Mouse (Mus musculus) CD4-positive, CD25-positive, alpha-beta regulatory T cell (primary cell): ENCODE results near the gene Krtap4-9. TPM values are rescaled to one million over a fixed set of nuclear protein-coding genes. Genes with fewer than 3 reads are reported as not detected.

Experiments used
- polyA plus RNA-seq: library from polyadenylated mRNA; unstranded; fragments of 100-300 nt; shearing (Covaris generic); gene quantifications from one replicate; pipeline ENCODE4 v1.2.1, GENCODE M21; 2017

Krtap4-9 gene
- not detected for polyA plus RNA-seq

GRCm38 (mm10) chr11:99784900-99785299 is at the start of gene Krtap4-9:
Gene Krtap4-9, plus strand, starts transcription at chr11:99785200.

GRCm38 (mm10) chr11:99772813-99773212 is 12.2 kb upstream of the Krtap4-9 start, which contains the start of gene Gm11595:
Gene Gm11595, minus strand, starts transcription at chr11:99772913.

GRCm38 (mm10) chr11:99780604-99781003 is 4.4 kb upstream of the Krtap4-9 start, which contains the start of gene Krtap4-8:
Gene Krtap4-8, minus strand, starts transcription at chr11:99780704.

GRCm38 (mm10) chr11:99793367-99793766 is 8.4 kb downstream of the Krtap4-9 start, which contains the start of gene Gm11596:
Gene Gm11596, minus strand, starts transcription at chr11:99793467.

GRCm38 (mm10) chr11:99798832-99799231 is 13.8 kb downstream of the Krtap4-9 start, which contains the start of gene Gm11569:
Gene Gm11569, minus strand, starts transcription at chr11:99798932.

GRCm38 (mm10) chr11:99804346-99804745 is 19.3 kb downstream of the Krtap4-9 start, which contains the start of gene Gm11554:
Gene Gm11554, minus strand, starts transcription at chr11:99804446.

GRCm38 (mm10) chr11:99809792-99810191 is 24.8 kb downstream of the Krtap4-9 start, which contains the start of gene Krtap4-13:
Gene Krtap4-13, minus strand, starts transcription at chr11:99809892.

GRCm38 (mm10) chr11:99815566-99815965 is 30.6 kb downstream of the Krtap4-9 start, which contains the start of gene Gm11564:
Gene Gm11564, minus strand, starts transcription at chr11:99815666.

Other genes with a start within 250 kb of the Krtap4-9 start
- not detected for gene Krt40, start 242.0 kb upstream of the Krtap4-9 start, polyA plus RNA-seq
- not detected for gene Krtap3-3, start 234.3 kb upstream of the Krtap4-9 start, polyA plus RNA-seq
- not detected for gene Krtap3-2, start 228.3 kb upstream of the Krtap4-9 start, polyA plus RNA-seq
- gene Gm11939, start 225.7 kb upstream of the Krtap4-9 start, polyA plus RNA-seq, result not detected
- gene Krtap3-1, start 218.6 kb upstream of the Krtap4-9 start, polyA plus RNA-seq, result not detected
- gene Krtap1-5, start 204.2 kb upstream of the Krtap4-9 start, polyA plus RNA-seq, result not detected
- not detected for gene Krtap1-4, start 201.5 kb upstream of the Krtap4-9 start, polyA plus RNA-seq
- not detected for gene Krtap1-3, start 193.9 kb upstream of the Krtap4-9 start, polyA plus RNA-seq
- not detected for gene Krtap9-3, start 187.1 kb upstream of the Krtap4-9 start, polyA plus RNA-seq
- gene Gm11938, start 181.9 kb upstream of the Krtap4-9 start, polyA plus RNA-seq, result not detected
- not detected for gene Gm11937, start 175.0 kb upstream of the Krtap4-9 start, polyA plus RNA-seq
- not detected for gene Krtap2-4, start 170.4 kb upstream of the Krtap4-9 start, polyA plus RNA-seq
- gene Gm11562, start 164.8 kb upstream of the Krtap4-9 start, polyA plus RNA-seq, result not detected
- not detected for gene Krtap4-1, start 157.0 kb upstream of the Krtap4-9 start, polyA plus RNA-seq
- not detected for gene Krtap4-2, start 150.1 kb upstream of the Krtap4-9 start, polyA plus RNA-seq
- gene Krtap4-7, start 141.1 kb upstream of the Krtap4-9 start, polyA plus RNA-seq, result not detected
- gene Gm11555, start 135.0 kb upstream of the Krtap4-9 start, polyA plus RNA-seq, result not detected
- gene Gm11563, start 126.2 kb upstream of the Krtap4-9 start, polyA plus RNA-seq, result not detected
- gene Krtap4-6, start 119.2 kb upstream of the Krtap4-9 start, polyA plus RNA-seq, result not detected
- not detected for gene Gm14190, start 94.5 kb upstream of the Krtap4-9 start, polyA plus RNA-seq
- gene Gm14180, start 50.9 kb upstream of the Krtap4-9 start, polyA plus RNA-seq, result not detected
- gene Gm11595, start 12.3 kb upstream of the Krtap4-9 start, polyA plus RNA-seq, result not detected
- not detected for gene Krtap4-8, start 4.5 kb upstream of the Krtap4-9 start, polyA plus RNA-seq
- gene Gm11596, start 8.3 kb downstream of the Krtap4-9 start, polyA plus RNA-seq, result not detected
- gene Gm11569, start 13.7 kb downstream of the Krtap4-9 start, polyA plus RNA-seq, result not detected
- gene Gm11554, start 19.2 kb downstream of the Krtap4-9 start, polyA plus RNA-seq, result not detected
- not detected for gene Krtap4-13, start 24.7 kb downstream of the Krtap4-9 start, polyA plus RNA-seq
- not detected for gene Gm11564, start 30.5 kb downstream of the Krtap4-9 start, polyA plus RNA-seq
- not detected for gene 2300003K06Rik, start 52.9 kb downstream of the Krtap4-9 start, polyA plus RNA-seq
- not detected for gene Krtap4-16, start 66.4 kb downstream of the Krtap4-9 start, polyA plus RNA-seq
- not detected for gene Gm11568, start 72.7 kb downstream of the Krtap4-9 start, polyA plus RNA-seq
- gene Gm11559, start 79.3 kb downstream of the Krtap4-9 start, polyA plus RNA-seq, result not detected
- gene Krtap9-1, start 88.2 kb downstream of the Krtap4-9 start, polyA plus RNA-seq, result not detected
- not detected for gene Gm11567, start 94.0 kb downstream of the Krtap4-9 start, polyA plus RNA-seq
- gene Krtap31-1, start 122.7 kb downstream of the Krtap4-9 start, polyA plus RNA-seq, result not detected
- not detected for gene Gm11565, start 129.6 kb downstream of the Krtap4-9 start, polyA plus RNA-seq
- gene Krtap31-2, start 151.1 kb downstream of the Krtap4-9 start, polyA plus RNA-seq, result not detected
- not detected for gene Krtap9-5, start 163.3 kb downstream of the Krtap4-9 start, polyA plus RNA-seq
- not detected for gene Krtap29-1, start 193.9 kb downstream of the Krtap4-9 start, polyA plus RNA-seq
- gene Krtap16-1, start 201.4 kb downstream of the Krtap4-9 start, polyA plus RNA-seq, result not detected
- gene Krtap17-1, start 208.8 kb downstream of the Krtap4-9 start, polyA plus RNA-seq, result not detected
- gene Krt33a, start 231.0 kb downstream of the Krtap4-9 start, polyA plus RNA-seq, result not detected
- not detected for gene Krt33b, start 244.7 kb downstream of the Krtap4-9 start, polyA plus RNA-seq